Mouse (Mus musculus) hindbrain, embryonic 16.5 days (tissue): ENCODE results near the gene Efcab14. TPM values are rescaled to one million over a fixed set of nuclear protein-coding genes. Genes with fewer than 3 reads are reported as not detected.

ENCODE experiments used
- ATAC-seq: fragments of 200-750 bp; cut with Nextera tagmentation; 2 replicates; pipeline ENCODE4 v1.8.0; 2017; ENCODE audit warnings: moderate TSS enrichment, moderate library complexity
- H3K27ac ChIP-seq: fragments of 300-500 bp; sonication (generic); 2 replicates; pipeline ENCODE4 v1.5.1; 2014; ENCODE audit warnings: low read depth, mild to moderate bottlenecking, control low read depth, low read length, moderate library complexity
- H3K27me3 ChIP-seq: fragments of 300-500 bp; sonication (generic); replicated peaks from 2 replicates; pipeline ENCODE4 v1.6.1; 2014; ENCODE audit warnings: low read length; ENCODE audit not compliant: control insufficient read depth, insufficient read depth
- H3K36me3 ChIP-seq: fragments of 300-500 bp; sonication (generic); 2 replicates; pipeline ENCODE4 v1.6.1; 2014; ENCODE audit warnings: mild to moderate bottlenecking, low read length, moderate library complexity, mixed read lengths; ENCODE audit not compliant: control insufficient read depth, insufficient read depth
- H3K4me1 ChIP-seq: fragments of 300-500 bp; sonication (generic); 2 replicates; pipeline ENCODE4 v1.6.1; 2014; ENCODE audit warnings: low read depth, low read length; ENCODE audit not compliant: control insufficient read depth, insufficient read depth
- H3K4me2 ChIP-seq: fragments of 300-500 bp; sonication (generic); 2 replicates; pipeline ENCODE4 v1.6.1; 2014; ENCODE audit warnings: mild to moderate bottlenecking, low read length, control low read depth, moderate library complexity
- H3K4me3 ChIP-seq: fragments of 300-500 bp; sonication (generic); 2 replicates; pipeline ENCODE4 v1.5.1; 2014; ENCODE audit warnings: mild to moderate bottlenecking, low read length, control low read depth, moderate library complexity
- H3K9ac ChIP-seq: fragments of 300-500 bp; sonication (generic); 2 replicates; pipeline ENCODE4 v1.6.1; 2014; ENCODE audit warnings: low read depth, mild to moderate bottlenecking, control low read depth, low read length, moderate library complexity
- H3K9me3 ChIP-seq: fragments of 300-500 bp; sonication (generic); 2 replicates; pipeline ENCODE4 v1.6.1; 2014; ENCODE audit warnings: mild to moderate bottlenecking, low read length, moderate library complexity; ENCODE audit not compliant: control insufficient read depth
- WGBS: fragments of 180-500 bp; shearing (Covaris S2); extraction: QIAGEN DNeasy Blood & Tissue Kit; methylation state at CpG from one replicate; pipeline ENCODE4 v1.1.7; 2014; 5-methylcytosine and 5-hydroxymethylcytosine counted together
- polyA plus RNA-seq: library from polyadenylated mRNA; unstranded; fragments of >200 nt; fragmentation: Nextera tagmentation; extraction: Ambion mirVana; gene quantifications from 2 replicates; pipeline ENCODE4 v1.2.1, GENCODE M21; 2015

The Efcab14 gene
- polyA plus RNA-seq, 1 experiment from 2014 or later, result 16.1 TPM

DNA sequence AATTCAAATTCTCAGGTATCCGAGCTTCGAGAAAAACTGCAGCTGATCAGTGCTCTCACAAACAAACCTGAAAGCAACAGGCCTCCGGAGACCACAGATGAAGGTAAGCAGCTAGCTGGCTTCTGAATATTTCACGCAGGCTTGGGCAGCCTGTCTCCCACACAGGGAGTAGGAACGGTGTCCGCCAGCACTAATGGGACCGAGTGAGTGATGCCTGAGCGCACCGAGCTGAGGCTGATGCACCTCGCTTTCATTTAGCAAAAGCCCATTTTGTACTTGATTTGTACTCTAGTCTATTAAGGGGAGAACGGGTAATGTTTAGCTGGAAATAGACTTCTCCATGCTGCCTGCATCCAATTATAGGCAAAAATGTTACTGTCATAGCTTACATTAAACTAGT lies 27.0 kb downstream of the Efcab14 start:
- H3K4me3 ChIP-seq, result no peak overlapping the region
- 84% methylated on average over 11 of the region's 11 CpGs for WGBS
- peak; percentile 69 for ATAC-seq
- peaks cover 9% of the 10 kb centered on the region for H3K36me3 ChIP-seq
- H3K9me3 ChIP-seq, result no peaks in the 10 kb centered on the region
- no peak overlapping the region for H3K9ac ChIP-seq
- no peak overlapping the region for H3K27ac ChIP-seq
- H3K4me2 ChIP-seq, result no peak overlapping the region
- no peaks in the 10 kb centered on the region for H3K27me3 ChIP-seq
- H3K4me1 ChIP-seq, result no peaks in the 10 kb centered on the region

DNA sequence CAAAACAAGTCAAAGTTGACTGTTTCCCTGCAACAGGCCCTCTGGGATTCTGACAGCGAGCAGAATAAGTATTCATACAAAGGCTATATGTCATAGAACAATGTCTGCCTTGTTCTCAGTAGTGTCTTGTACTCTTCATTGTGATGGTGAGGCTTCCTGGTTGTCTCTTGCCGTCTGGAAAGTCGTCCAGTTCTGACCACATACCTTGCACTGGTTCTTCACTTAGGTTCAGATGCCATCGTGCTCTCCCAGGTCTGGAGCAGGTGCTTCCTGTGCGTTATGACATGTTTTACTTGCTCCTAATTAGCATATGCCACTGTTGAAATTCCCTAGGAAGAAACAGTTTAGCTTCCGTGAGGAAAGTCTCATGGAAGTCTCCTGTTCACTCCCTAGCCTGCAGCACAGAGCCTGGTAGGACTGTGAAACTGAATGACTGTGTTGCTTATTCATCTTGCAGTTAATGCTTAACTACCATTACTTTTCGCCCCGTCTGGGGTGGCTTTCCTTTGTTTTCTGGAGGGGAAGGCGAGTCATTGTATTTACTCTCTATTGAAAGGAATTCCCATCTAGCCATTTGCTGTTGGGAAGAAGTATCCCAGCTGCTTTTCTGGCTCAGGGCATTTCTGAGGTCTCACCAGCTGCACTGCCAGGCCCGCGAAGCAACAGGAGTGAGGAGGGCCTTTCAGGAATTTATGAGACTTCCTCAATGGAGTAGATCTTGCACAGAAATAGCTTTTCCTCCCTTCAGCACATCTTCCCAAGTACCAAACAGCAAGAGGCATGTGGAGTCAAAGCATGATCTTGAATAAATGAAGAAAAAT lies 30.3 kb downstream of the Efcab14 start:
- no peak for ATAC-seq

DNA sequence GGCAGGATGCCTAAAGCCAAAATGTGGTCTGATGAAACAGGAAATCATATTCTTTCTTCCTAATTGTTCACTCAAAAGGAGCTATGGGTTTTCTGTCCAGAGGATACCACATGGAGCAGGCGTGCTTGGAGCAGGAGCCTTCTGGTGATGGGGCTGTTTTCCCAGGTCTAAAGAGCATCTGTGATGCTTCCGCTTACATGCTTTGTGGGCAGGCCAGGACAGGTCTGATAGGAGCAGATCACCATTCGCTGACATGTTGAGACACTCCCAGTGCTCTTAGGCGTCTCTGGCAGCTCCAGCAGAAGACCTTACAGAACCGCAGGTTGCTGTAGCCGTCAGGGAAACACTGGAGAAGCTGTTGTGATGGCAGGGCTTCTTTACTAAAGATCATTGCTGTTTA lies 37.5 kb downstream of the Efcab14 start:
- Histone ChIP-seq H3K9me3 (no peaks in the 10 kb centered on the region), H3K4me2 (no peak overlapping the region), H3K9ac (no peak overlapping the region), H3K4me3 (no peak overlapping the region), H3K27me3 (no peaks in the 10 kb centered on the region), H3K36me3 (peaks cover 3% of the 10 kb centered on the region; the same call in 1 of the 2 replicates), H3K27ac (no peak overlapping the region), H3K4me1 (no peaks in the 10 kb centered on the region)
- no peak for ATAC-seq
- WGBS, result 90% methylated on average over 6 of the region's 6 CpGs

More for the DNA sequence above, 30.3 kb downstream of the Efcab14 start:
- H3K4me2 ChIP-seq, result no peak overlapping the region
- no peaks in the 10 kb centered on the region for H3K4me1 ChIP-seq
- H3K9ac ChIP-seq, result no peak overlapping the region
- no peak overlapping the region for H3K4me3 ChIP-seq
- peaks cover 10% of the 10 kb centered on the region for H3K36me3 ChIP-seq
- H3K27me3 ChIP-seq, result no peaks in the 10 kb centered on the region
- no peak overlapping the region for H3K27ac ChIP-seq
- no peaks in the 10 kb centered on the region for H3K9me3 ChIP-seq
- WGBS, result 31% methylated on average over 11 of the region's 11 CpGs

DNA sequence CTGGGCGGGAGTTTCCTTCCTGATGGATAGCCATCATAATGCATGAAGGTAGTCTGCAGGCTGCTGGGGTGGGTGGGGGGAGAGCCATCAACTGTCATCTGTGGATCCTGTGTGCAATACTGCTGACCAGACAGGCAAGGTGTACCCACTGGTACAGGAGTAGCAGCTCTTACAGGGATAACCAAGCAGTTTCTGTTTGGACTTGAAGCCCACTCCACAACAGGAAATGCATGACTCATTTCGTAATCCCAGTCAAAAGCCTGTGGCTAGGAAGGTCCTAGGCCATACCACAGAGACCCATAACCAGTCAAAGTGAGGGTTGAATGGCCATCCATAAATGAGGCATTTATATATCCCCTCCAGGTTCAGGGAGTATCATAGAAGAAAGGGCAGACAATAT lies 40.1 kb downstream of the Efcab14 start:
- H3K4me1 ChIP-seq, result no peaks in the 10 kb centered on the region
- ATAC-seq, result no peak
- H3K9me3 ChIP-seq, result no peaks in the 10 kb centered on the region
- no peak overlapping the region for H3K4me2 ChIP-seq
- no peaks in the 10 kb centered on the region for H3K36me3 ChIP-seq
- no peaks in the 10 kb centered on the region for H3K27me3 ChIP-seq
- WGBS, result 94% methylated on average over 2 of the region's 2 CpGs
- no peak overlapping the region for H3K27ac ChIP-seq
- H3K4me3 ChIP-seq, result no peak overlapping the region
- H3K9ac ChIP-seq, result no peak overlapping the region

DNA sequence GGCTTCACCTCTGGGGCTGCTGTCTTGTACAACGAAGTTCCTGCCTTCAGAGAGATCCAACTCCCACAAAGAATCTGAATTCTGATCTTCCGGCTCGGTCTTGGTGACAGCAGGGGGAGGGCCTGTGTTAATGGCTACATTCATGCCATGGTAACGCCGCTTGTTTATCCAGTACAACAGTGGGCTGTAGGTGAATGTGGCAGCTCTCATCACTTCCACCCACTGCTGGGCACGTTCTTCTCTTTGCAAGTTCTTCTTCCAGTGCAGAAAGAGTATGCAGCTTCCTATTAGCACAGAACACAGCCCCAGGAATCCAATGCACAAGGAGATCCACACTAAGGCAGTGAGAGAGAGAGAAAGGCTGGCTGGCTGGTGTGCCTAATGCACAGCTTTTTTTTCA lies 42.7 kb downstream of the Efcab14 start:
- WGBS, result 40% methylated on average over 6 of the region's 6 CpGs
- H3K4me2 ChIP-seq, result no peak overlapping the region
- no peak overlapping the region for H3K9ac ChIP-seq
- H3K36me3 ChIP-seq, result no peaks in the 10 kb centered on the region
- no peak overlapping the region for H3K27ac ChIP-seq
- H3K4me3 ChIP-seq, result no peak overlapping the region
- ATAC-seq, result no peak
- H3K4me1 ChIP-seq, result peaks cover 5% of the 10 kb centered on the region; the same call in 1 of the 2 replicates
- H3K27me3 ChIP-seq, result no peaks in the 10 kb centered on the region
- no peaks in the 10 kb centered on the region for H3K9me3 ChIP-seq

DNA sequence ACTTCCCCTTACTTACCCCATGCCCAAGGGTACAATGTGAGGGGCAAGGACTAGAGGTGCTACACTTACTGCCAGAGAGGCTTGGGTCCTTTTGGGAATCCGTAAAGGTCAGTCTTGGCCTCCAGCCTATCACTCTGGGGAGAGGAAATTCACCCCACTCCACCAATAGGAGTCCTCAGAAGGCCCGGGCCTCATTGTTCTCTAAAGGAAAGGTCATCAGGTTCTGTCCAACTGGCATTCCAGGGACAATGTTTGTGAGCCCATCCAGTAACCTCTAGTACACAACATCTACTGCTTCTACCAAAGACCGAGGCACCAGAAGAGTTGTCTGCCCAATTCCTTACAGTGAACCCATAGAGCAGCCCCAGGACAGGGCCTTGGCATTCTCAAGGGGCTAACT lies 43.4 kb downstream of the Efcab14 start, which contains the start of gene Tex38:
TSS of gene Tex38 (minus strand) at position 101 of the 400 bp plus-strand sequence.
- Histone ChIP-seq H3K9me3 (no peaks in the 10 kb centered on the region), H3K27ac (no peak within 1 kb of the TSS), H3K27me3 (no peaks in the 10 kb centered on the region), H3K4me1 (peaks cover 10% of the 10 kb centered on the region), H3K36me3 (no peaks in the 10 kb centered on the region), H3K4me2 (no peak within 1 kb of the TSS), H3K4me3 (no peak within 1 kb of the TSS), H3K9ac (no peak within 1 kb of the TSS)
- no peak for ATAC-seq
- 86% methylated on average over 3 of the region's 3 CpGs for WGBS

DNA sequence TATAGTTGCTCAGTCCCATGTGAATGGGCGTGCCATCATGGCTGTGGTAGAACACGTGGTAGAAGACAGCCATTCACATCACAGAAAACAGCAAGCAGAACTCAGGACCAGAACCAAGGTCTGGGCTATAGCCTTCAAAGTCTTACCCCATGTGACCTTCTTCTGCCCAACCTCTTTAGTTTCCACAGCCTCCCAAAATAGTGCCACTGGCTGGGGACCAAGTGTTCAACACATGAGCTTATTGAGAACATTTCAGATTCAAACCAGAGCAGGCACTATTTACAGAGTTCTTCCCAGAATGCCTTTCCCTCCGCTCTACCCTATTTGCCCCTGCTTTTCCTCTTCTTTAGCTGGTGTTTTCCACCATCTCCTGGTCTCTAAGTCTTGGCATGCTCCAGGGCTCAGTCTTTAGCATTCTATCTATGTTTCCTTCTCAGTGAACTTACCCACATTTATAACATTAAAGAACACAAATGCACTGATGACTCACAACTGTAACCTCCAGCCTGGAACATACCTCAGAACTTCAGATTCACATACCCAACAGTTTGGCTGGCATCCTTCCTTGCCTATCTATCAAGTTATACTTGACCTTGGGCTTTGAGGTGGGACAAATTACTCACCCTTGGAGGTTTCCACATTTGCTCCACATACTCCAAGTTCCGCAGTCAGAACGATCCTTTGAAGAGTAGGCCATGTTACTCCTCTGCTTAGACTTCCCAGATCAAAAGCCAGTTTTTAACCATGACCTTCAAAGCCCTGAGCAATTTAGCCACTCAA lies 44.7 kb downstream of the Efcab14 start:
- Histone ChIP-seq H3K27ac (no peak overlapping the region), H3K4me2 (no peak overlapping the region), H3K27me3 (no peaks in the 10 kb centered on the region), H3K4me1 (peaks cover 10% of the 10 kb centered on the region), H3K9me3 (no peaks in the 10 kb centered on the region), H3K4me3 (no peak overlapping the region), H3K9ac (no peak overlapping the region), H3K36me3 (no peaks in the 10 kb centered on the region)
- no peak for ATAC-seq
- whole genome bisulfite sequencing, result 92% methylated on average over 5 of the region's 5 CpGs

DNA sequence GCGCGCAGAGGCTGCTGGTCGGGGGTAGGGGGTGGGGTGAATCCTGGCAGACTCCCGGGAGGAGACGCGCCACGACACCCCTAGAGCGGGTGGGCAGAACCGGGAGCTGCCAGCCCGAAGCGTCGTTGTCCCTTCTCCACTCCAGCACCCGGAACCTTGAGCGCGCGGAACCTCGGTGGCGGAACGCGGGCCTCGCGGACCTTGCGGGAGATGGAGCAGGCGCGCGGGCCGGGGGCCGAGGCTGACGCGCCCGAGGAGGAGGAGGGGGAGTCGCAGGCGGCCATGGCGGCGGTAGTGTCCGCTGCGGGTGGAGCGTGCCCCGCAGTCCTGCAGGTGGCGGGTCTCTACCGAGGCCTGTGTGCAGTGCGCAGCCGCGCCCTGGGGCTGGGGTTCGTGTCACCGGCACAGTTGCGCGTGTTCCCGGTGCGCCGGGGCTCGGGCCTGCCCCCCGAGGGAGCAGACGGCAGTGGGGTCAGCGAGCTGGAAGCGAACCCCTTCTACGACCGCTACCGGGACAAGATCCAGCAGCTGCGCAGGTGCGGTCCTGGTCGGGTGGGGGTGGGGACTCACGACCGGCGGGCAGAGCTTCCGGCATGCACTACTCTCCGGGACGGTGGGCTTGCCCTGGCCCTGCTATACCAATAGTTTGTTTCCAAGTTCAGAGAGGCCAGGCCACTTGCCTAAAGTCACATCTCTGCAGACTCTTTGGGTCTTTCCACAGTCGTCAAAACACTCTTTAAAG lies 47.4 kb downstream of the Efcab14 start, which contains the start of gene Atpaf1:
TSS of gene Atpaf1 (plus strand) at position 44 of the 742 bp plus-strand sequence.
- H3K9me3 ChIP-seq, result no peaks in the 10 kb centered on the region
- no peaks in the 10 kb centered on the region for H3K27me3 ChIP-seq
- H3K36me3 ChIP-seq, result peaks cover 7% of the 10 kb centered on the region; the same call in 1 of the 2 replicates
- H3K4me2 ChIP-seq, result peak within 1 kb of the TSS; percentile 89
- peak within 1 kb of the TSS; percentile 69 for H3K4me3 ChIP-seq
- under 1% methylated on average over 51 of the region's 69 CpGs for WGBS
- peaks cover 10% of the 10 kb centered on the region for H3K4me1 ChIP-seq
- H3K27ac ChIP-seq, result peak within 1 kb of the TSS; percentile 66
- peak; percentile 95 for ATAC-seq
- H3K9ac ChIP-seq, result peak within 1 kb of the TSS; percentile 86
